ENCODE assay signal across 8 mouse cellular contexts in the genomic region with DNA sequence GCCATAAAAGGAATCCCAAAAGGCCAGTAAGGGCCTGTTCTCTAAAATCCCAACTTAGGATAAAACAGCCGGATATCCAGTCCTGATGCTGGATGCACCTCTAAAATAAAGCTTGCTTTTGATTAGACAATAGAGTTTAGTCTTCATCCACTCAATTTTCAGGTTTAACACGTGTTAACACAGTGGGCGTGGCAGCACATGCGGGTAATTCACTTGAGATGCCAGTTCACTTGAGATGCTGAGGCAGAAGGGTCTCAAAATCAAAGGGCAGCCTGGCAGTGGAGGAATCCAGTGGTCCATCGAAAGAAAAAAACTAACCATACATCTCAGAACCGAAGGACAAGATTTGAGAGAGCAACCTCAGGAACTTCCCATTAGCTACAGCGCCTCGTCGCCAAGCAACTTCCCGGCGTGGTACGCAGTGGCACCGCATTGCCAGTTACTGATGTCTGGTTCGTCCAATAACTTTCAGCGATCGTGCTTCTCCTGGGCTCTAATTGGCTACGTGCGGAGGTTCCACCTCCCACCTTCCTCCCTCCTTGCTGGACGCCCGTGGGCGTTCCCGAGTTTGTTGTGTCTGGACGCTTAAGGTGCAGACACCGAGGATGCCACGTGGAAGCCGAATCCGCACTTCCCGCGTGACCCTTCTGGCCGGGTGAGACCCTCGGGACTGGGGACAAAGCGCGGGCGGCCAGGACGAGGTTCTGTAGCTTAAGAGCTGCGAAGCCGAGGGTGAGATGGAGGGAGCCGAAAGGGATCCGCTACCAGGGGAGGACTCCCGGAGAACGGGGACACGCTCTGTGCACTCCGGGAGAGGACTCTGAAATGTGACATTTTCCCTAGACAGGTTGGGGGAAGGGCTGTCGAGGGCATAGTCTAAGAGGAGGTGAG. TPM values are rescaled to one million over a fixed set of nuclear protein-coding genes. Genes with fewer than 3 reads are reported as not detected.
A peak's percentile ranks its signal among the peaks of the same experiment; 100 is the strongest.
DNase-seq lines count a peak whose midpoint lies in the region; ATAC-seq lines count a peak whose summit lies in the region.

Gene Zbed5 (plus strand): TSS at position 526 of the 891 bp plus-strand sequence.

- H3K4me3 ChIP-seq in intestine, embryonic 14.5 days (ENCODE audit: low read depth, low read length): peak within 1 kb of the TSS; percentile 83

- peak; percentile 97 for ATAC-seq in intestine, embryonic 14.5 days (replicated peaks; ENCODE audit: low FRiP score, low TSS enrichment, low read depth)

- no peak within 1 kb of the TSS for H3K27ac ChIP-seq in intestine, embryonic 14.5 days (ENCODE audit: low read depth)

- H3K9ac ChIP-seq in intestine, embryonic 14.5 days (ENCODE audit: low read length): peak within 1 kb of the TSS; percentile 53

- intact Hi-C loops in left cerebral cortex, postnatal 14 days (cut with DNase I): no loop called here

- H3K9me3 ChIP-seq in intestine, embryonic 14.5 days (ENCODE audit: control insufficient read depth, low read length): no peaks in the 10 kb centered on the region

- peaks cover 7% of the 10 kb centered on the region for H3K4me1 ChIP-seq in intestine, embryonic 14.5 days (replicated peaks; ENCODE audit: control insufficient read depth, insufficient read depth, low read length)

- H3K36me3 ChIP-seq in intestine, embryonic 14.5 days (ENCODE audit: control insufficient read depth, insufficient read depth, low read length): no peaks in the 10 kb centered on the region

- peak; percentile 74 to 80 for DNase-seq in adrenal gland, adult 18-20 months (ENCODE audit: low spot score in 2 of 2)
- DNase-seq in embryo, embryonic 11 days: peak; percentile 95
- peak; percentile 84 for DNase-seq in gastrocnemius, postnatal 25 days
- peak; percentile 88 for DNase-seq in intestine, embryonic 14.5 days (ENCODE audit: low spot score)
- peak; percentile 91 to 93 for DNase-seq in left cerebral cortex, postnatal 14 days (ENCODE audit: low spot score in 2 of 2)
- DNase-seq in mesoderm, embryonic 11.5 days (ENCODE audit: low read depth, low spot score): peak; percentile 96
- DNase-seq in right cerebral cortex, postnatal 36 days (ENCODE audit: low spot score in 2 of 2): peak; percentile 86 to 88
- peak; percentile 91 for DNase-seq in yolk sac, embryonic 10.5 days (ENCODE audit: low spot score)

- no peaks in the 10 kb centered on the region for H3K27me3 ChIP-seq in intestine, embryonic 14.5 days (replicated peaks; ENCODE audit: control insufficient read depth, insufficient read depth, low read length)

- peak within 1 kb of the TSS; percentile 83 for H3K4me2 ChIP-seq in intestine, embryonic 14.5 days (ENCODE audit: low read length)

- 2% methylated on average over 44 of the region's 44 CpGs for WGBS in intestine, embryonic 14.5 days

RNA-seq across cellular contexts. Expression of gene Zbed5, which starts in this region (rescaled TPM):
- total RNA-seq in adrenal gland, adult 18-20 months (2021): 1 to 10 TPM; 1.5 to 2.1 TPM
- total RNA-seq in gastrocnemius, postnatal 25 days (2021): 1 to 10 TPM in 1 of 2 experiments, under 1 TPM in 1; 0.19 to 1.1 TPM
- 3.9 and 4.1 TPM in 2 replicates for polyA plus RNA-seq in intestine, embryonic 14.5 days (2014; fragmentation: Nextera tagmentation; extraction: Ambion mirVana)
- 1 to 10 TPM; 4.0 to 4.4 TPM for total RNA-seq in left cerebral cortex, postnatal 14 days (2021)
